Mouse (Mus musculus) heart, adult 11 months (tissue): ENCODE results near the gene Heatr5a.

Experiments used
- DNase-seq: peaks from one replicate; pipeline ENCODE4 v3.0.0; 2022

The Heatr5a gene

GRCm38 (mm10) chr12:51970352-51971069, 610 bp downstream of the Heatr5a start:
- no peak for DNase-seq

GRCm38 (mm10) chr12:51969876-51970275, 1.2 kb downstream of the Heatr5a start:
- DNase-seq = peak; percentile 22

- DNase-seq = peak; percentile 16
Measured at GRCm38 (mm10) chr12:51969092-51969491, 2.0 kb downstream of the Heatr5a start.

- peak; percentile 65 for DNase-seq
Measured at GRCm38 (mm10) chr12:51967915-51968595, 3.1 kb downstream of the Heatr5a start.

- DNase-seq = no peak
Measured at GRCm38 (mm10) chr12:51957626-51958025, 13.5 kb downstream of the Heatr5a start.

- DNase-seq = peak; percentile 81
Measured at GRCm38 (mm10) chr12:51952309-51952708, 18.8 kb downstream of the Heatr5a start.

- DNase-seq = peak; percentile 85
Measured at GRCm38 (mm10) chr12:51947498-51947945, 23.6 kb downstream of the Heatr5a start.

- DNase-seq = no peak
Measured at GRCm38 (mm10) chr12:51945331-51945730, 25.8 kb downstream of the Heatr5a start.

- DNase-seq = peak; percentile 29
Measured at GRCm38 (mm10) chr12:51939848-51940247, 31.3 kb downstream of the Heatr5a start.

GRCm38 (mm10) chr12:51937938-51938337, 33.2 kb downstream of the Heatr5a start:
- peak; percentile 92 for DNase-seq

GRCm38 (mm10) chr12:51929630-51930029, 41.5 kb downstream of the Heatr5a start:
- no peak for DNase-seq

GRCm38 (mm10) chr12:51917191-51917590, 53.9 kb downstream of the Heatr5a start:
- no peak for DNase-seq

GRCm38 (mm10) chr12:51914903-51915670, 56.0 kb downstream of the Heatr5a start:
- no peak for DNase-seq

- no peak for DNase-seq
Measured at GRCm38 (mm10) chr12:51909202-51909601, 61.9 kb downstream of the Heatr5a start.

GRCm38 (mm10) chr12:51907543-51907942, 63.6 kb downstream of the Heatr5a start:
- no peak for DNase-seq

GRCm38 (mm10) chr12:51900551-51900950, 70.6 kb downstream of the Heatr5a start:
- no peak for DNase-seq

GRCm38 (mm10) chr12:51896901-51897300, 74.2 kb downstream of the Heatr5a start:
- DNase-seq = no peak

- no peak for DNase-seq
Measured at GRCm38 (mm10) chr12:51888609-51889008, 82.5 kb downstream of the Heatr5a start.

- no peak for DNase-seq
Measured at GRCm38 (mm10) chr12:51887301-51888290, 83.5 kb downstream of the Heatr5a start.

GRCm38 (mm10) chr12:51886369-51886768, 84.8 kb downstream of the Heatr5a start:
- DNase-seq = no peak

- no peak for DNase-seq
Measured at GRCm38 (mm10) chr12:51884801-51885200, 86.3 kb downstream of the Heatr5a start.

- no peak for DNase-seq
Measured at GRCm38 (mm10) chr12:51883297-51883805, 87.8 kb downstream of the Heatr5a start.
